ENCODE assay signal across 8 mouse cellular contexts in the genomic region with DNA sequence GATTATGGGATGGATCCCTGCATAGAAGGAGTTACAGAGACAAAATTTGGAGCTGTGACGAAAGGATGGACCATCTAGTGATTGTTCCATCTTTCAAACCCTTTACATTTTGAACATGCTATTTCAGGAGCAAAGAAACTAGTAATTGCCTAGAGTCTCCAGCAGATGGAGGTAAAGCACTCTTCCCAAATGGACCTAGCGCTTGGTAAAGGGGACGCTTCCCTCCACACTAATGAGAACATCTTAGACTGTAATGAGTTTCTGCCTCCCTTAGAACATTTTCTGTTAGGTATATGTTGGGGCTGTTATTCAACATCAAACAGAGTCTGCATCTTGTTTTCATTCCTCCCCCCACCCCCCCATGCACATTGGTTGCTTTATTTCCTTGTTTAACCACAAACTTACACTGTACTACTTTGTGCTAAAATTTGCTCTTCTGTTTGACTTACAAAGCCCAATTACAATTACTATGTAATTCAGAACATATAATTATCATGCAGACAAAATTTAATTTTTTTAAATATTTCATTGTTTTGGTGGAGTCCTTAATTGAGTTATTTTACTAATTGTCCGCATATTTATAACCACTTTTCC.
DNase-seq lines count a peak whose midpoint lies in the region; ATAC-seq and TF ChIP-seq lines count a peak whose summit lies in the region.

No protein-coding gene starts in this region.

- H3K4me2 ChIP-seq in forebrain, embryonic 15.5 days (replicated peaks), result no peak overlapping the region

- H3K4me1 ChIP-seq in forebrain, embryonic 15.5 days, result no peaks in the 10 kb centered on the region

- peak; percentile 86 for ATAC-seq in forebrain, embryonic 15.5 days (replicated peaks)

- no peak overlapping the region for H3K4me3 ChIP-seq in forebrain, embryonic 15.5 days
- H3K4me3 ChIP-seq in layer of hippocampus, adult 2 months, result no peak overlapping the region

- H3K9ac ChIP-seq in forebrain, embryonic 15.5 days (replicated peaks), result no peak overlapping the region

- H3K9me3 ChIP-seq in forebrain, embryonic 15.5 days, result no peaks in the 10 kb centered on the region

- WGBS in forebrain, embryonic 15.5 days, result 37% methylated on average over 4 of the region's 4 CpGs

- H3K27ac ChIP-seq in forebrain, embryonic 15.5 days (replicated peaks), result no peak overlapping the region
- H3K27ac ChIP-seq in layer of hippocampus, adult 2 months, result no peak overlapping the region

- peak; percentile 9 to 26 for DNase-seq in cerebellum, adult 18-20 months
- no peak for DNase-seq in cerebellum, postnatal 4 days (ENCODE audit: low spot score in 2 of 2)
- DNase-seq in right cerebral cortex, postnatal 10 days (ENCODE audit: low spot score in 2 of 2), result peak; percentile 32 to 40
- DNase-seq in right cerebral cortex, postnatal 36 days (ENCODE audit: low spot score in 2 of 2), result no peak
- peak; percentile 37 to 53 for DNase-seq in layer of hippocampus, adult 2 months (ENCODE audit: low spot score in 2 of 2)
- DNase-seq in naive thymus-derived CD4-positive, alpha-beta T cell, adult 2 months (ENCODE audit: low read depth), result peak; percentile 6
- no peak for DNase-seq in thymus, postnatal 25 days

- TF ChIP-seq CTCF in layer of hippocampus, adult 2 months (conservative IDR thresholded peaks at IDR 0.05), result peak; percentile 81

- no peaks in the 10 kb centered on the region for H3K36me3 ChIP-seq in forebrain, embryonic 15.5 days

- H3K27me3 ChIP-seq in forebrain, embryonic 15.5 days, result no peaks in the 10 kb centered on the region

Comparison
In these comparisons a context has a peak if more than half of its experiments do, and no peak if none do; other contexts are left out.
1. DNase-seq: peak in cerebellum, adult 18-20 months (2 of 2), right cerebral cortex, postnatal 10 days (2 of 2), layer of hippocampus, adult 2 months (2 of 2) and naive thymus-derived CD4-positive, alpha-beta T cell, adult 2 months (single experiment); none in cerebellum, postnatal 4 days (0 of 2), right cerebral cortex, postnatal 36 days (0 of 2) and thymus, postnatal 25 days (single experiment).